Mouse (Mus musculus) cortical plate, adult 2 months (tissue): ENCODE measurements around the gene Gar1. TPM values are rescaled to one million over a fixed set of nuclear protein-coding genes. Genes with fewer than 3 reads are reported as not detected.

ENCODE experiments used
- H3K27ac ChIP-seq: fragments of 200-500 bp; 2 replicates; pipeline ENCODE4 v1.5.1; 2012; ENCODE audit warnings: low read length, control low read depth, inconsistent platforms; ENCODE audit not compliant: insufficient read depth
- H3K4me1 ChIP-seq: fragments of 200-500 bp; 2 replicates; pipeline ENCODE4 v1.6.1; 2011; ENCODE audit warnings: low read length; ENCODE audit not compliant: control insufficient read depth, insufficient read depth
- H3K4me3 ChIP-seq: fragments of 200-500 bp; 2 replicates; pipeline ENCODE4 v1.5.1; 2011; ENCODE audit warnings: mild to moderate bottlenecking, low read length, control low read depth; ENCODE audit not compliant: insufficient read depth
- CTCF ChIP-seq: fragments of 200-500 bp; IDR thresholded peaks from 2 replicates; pipeline ENCODE4 v1.5.1; 2011; ENCODE audit warnings: mild to moderate bottlenecking, control low read depth, low read length; ENCODE audit not compliant: insufficient read depth; ENCODE audit errors: extremely low read depth
- POLR2A ChIP-seq: fragments of 200-500 bp; IDR thresholded peaks from 2 replicates; pipeline ENCODE4 v1.6.1; 2011; ENCODE audit warnings: mild to moderate bottlenecking, low read length, control low read depth; ENCODE audit not compliant: insufficient read depth; ENCODE audit errors: extremely low read depth
- polyA plus RNA-seq: library from polyadenylated mRNA; depleted of rRNA; stranded (reverse); fragments of >200 nt; gene quantifications from 2 replicates; pipeline ENCODE4 v1.2.3, GENCODE M21; 2012

Gene Gar1
- polyA plus RNA-seq, 1 experiment = 51.4 TPM

DNA sequence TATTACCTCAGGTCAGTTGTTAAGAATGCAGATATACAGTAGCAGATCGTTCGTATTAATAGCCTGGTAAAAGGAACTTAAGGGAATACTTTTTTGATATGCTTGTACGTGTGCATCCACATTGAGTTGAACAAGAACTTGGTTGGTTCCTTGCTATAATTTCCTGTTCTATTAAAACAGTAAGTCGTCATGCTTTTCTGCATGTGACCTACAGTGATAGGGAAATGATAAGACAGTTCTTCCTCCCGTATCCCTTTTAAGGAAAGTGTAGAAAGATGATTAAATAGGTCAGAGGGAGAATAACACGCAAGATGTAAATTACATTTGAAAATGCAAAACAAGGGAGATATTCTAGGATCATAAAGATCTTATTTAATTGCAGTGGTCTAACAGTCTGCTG lies 5.8 kb upstream of the Gar1 start:
- Histone ChIP-seq H3K4me1 (no peaks in the 10 kb centered on the region), H3K27ac (no peak overlapping the region), H3K4me3 (no peak overlapping the region)
- TF ChIP-seq CTCF (no peak), POLR2A (no peak)

DNA sequence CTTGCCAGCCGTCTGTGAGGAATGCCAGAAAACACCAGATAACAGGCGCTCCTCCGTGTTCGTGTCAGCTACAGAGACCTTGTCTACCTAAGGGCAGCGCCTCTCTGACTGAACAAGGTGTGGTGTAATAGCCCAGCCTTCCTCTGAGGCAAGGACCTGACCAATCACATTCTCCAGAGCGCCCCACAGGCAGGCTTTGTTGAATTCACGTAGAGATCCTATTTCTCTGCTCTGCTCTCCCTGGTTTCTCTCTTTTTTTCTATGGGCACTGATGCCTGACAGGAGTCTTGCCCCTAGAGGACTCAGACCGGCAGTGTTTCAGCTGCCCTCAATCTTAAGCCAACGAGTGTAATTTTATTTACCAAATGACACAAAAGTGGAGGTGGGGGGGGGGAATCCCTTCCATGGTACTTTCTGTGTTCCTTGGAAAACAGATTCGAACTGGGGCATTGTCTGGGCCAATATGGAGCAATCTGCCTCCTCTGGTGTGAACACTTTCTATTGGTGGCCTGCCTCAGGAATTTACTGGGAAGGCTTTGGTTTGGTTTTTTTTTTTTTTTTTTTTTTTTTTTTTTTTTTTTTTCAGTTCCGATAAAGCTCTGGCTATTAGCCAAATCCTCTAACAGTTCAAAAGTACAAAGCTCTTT lies 5.0 kb upstream of the Gar1 start:
- Histone ChIP-seq H3K27ac (no peak overlapping the region), H3K4me3 (no peak overlapping the region), H3K4me1 (no peaks in the 10 kb centered on the region)
- TF ChIP-seq CTCF (no peak), POLR2A (no peak)

DNA sequence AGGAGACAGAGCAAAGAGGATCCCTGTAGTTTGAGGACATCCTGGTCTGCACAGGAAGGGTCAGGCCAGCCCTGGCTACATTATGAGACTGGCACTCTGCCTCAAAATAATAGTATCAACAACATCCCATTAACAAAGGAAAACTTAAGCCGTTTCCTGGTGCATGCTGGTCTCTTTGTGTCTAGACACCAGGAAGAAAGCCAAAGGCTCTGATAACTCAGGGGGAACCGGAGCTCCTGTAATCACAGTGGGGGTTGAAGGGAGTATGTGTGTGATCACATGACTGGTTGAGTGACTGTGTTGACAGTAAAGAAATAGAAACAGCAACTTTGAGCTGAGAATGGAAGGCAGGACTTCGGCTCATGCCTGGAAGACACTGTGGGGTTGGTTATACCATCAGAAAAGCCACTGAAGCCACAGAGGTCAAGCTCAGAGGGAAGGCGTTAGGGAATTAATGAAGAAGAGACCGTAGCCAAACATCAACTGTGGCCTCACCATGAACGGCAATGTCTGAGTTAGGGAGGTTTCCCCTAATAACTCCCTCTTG lies 4.3 kb upstream of the Gar1 start, which contains the start of gene Cfi:
TSS of gene Cfi (plus strand) at position 497 of the 547 bp plus-strand sequence.
- H3K4me3 ChIP-seq = no peak within 1 kb of the TSS
- no peaks in the 10 kb centered on the region for H3K4me1 ChIP-seq
- no peak within 1 kb of the TSS for H3K27ac ChIP-seq
- no peak for TF ChIP-seq POLR2A
- no peak for TF ChIP-seq CTCF

DNA sequence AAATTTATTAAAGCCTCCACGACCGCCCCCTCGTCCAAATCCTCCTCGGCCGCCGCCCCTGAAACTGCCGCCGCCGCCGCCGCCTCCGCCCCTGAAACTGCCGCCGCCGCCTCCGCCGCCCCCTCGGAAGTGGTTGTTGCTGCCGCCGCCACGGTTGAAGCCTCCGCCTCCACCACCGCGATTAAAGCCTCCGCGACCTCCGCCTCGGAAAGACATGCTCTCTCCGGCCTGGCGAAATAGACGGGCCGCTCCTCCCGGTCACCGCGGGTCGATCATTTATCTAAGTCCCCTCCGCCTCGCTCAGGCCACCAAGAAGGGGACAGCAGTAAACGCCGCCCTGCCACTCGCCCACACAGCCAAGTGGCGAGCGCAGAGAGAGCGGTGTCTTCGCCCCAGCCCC lies 570 bp downstream of the Gar1 start:
- peak overlapping the region; percentile 69 for H3K4me3 ChIP-seq
- 0 out of 2 replicates have a peak overlapping the region, but pooled peaks have one; percentile 6 for H3K27ac ChIP-seq
- TF ChIP-seq POLR2A (no peak), CTCF (no peak)
- H3K4me1 ChIP-seq = peaks cover 6% of the 10 kb centered on the region

DNA sequence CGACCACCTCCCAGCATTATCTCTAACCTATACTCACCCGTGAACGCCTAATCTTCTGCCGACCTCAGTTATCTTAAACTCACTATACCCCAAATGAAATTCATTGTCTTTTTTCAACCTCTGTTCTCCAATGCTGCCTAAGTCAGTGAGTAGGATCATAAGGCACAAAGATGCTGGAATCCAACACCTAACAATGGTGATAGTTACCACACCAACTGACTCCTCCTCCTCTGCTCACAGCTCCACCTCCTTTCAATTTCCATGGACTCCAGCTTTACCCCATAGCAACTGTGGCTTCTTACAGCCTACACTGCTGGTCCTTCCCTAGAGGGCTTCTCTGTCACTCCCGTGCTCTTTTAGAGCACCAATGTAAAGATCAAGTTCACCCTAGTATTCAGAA lies 3.5 kb downstream of the Gar1 start:
- Histone ChIP-seq H3K4me3 (no peak overlapping the region), H3K4me1 (peaks cover 6% of the 10 kb centered on the region), H3K27ac (no peak overlapping the region)
- no peak for TF ChIP-seq CTCF
- no peak for TF ChIP-seq POLR2A

DNA sequence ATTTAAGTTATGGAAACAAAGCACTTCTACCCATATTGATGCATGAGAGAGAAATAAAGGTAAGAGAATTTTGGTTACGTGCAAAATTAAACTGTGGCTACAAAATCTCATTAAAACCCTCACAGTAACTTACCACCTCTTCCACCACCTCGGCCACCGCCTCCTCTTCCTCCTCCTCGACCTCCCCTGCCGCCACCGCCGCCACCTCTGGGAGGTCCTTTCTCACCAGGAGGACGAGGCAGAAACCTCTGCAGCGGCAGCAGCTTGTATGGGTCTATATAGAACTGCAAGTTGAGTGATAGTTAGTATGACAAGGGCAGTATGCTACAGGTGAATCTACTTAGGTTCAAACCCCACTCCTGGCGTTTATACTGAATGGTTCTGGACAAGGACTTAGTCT lies 4.5 kb downstream of the Gar1 start:
- no peak for TF ChIP-seq CTCF
- no peak for TF ChIP-seq POLR2A
- Histone ChIP-seq H3K27ac (no peak overlapping the region), H3K4me3 (no peak overlapping the region), H3K4me1 (peaks cover 6% of the 10 kb centered on the region)

DNA sequence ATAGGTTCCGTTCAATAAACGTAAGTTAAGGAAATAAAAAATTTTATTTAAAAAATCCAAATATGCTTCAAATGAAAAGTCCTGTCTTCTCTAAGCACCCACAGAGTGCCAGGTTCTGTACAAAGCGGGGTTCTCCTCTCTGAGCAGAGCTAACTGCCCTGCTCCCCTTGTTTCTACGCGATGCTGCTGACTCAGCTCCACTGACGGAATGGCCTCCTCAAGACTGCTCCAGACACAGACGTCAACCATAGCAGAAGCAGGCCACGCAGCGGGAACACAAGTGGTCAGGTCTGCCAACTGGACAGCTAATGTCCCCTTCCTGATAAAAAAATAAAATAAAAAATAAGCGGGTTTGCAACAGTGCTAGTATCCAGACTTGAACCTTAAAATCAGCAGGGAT lies 6.3 kb downstream of the Gar1 start:
- no peak for TF ChIP-seq POLR2A
- no peak for TF ChIP-seq CTCF
- peaks cover 6% of the 10 kb centered on the region for H3K4me1 ChIP-seq
- no peak overlapping the region for H3K4me3 ChIP-seq
- H3K27ac ChIP-seq = no peak overlapping the region

DNA sequence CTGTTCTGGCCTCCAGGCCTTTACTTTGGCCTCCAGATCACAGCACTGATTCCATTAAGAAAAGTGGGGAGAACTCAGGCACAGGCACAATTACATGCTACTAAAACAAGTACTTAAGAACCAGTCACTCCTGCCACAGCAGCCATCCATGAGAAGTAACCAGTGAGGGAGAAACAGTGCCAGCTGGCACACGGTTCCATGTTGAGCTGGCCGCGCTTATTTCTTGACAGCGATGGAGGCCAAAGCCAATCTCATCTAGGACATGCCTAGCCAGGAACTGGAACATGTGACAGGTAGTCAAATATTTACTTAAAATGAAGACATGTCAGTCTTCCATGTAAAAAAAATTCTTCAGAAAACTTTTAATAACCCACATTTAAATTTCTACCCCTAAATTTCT lies 7.0 kb downstream of the Gar1 start:
- H3K4me1 ChIP-seq = peaks cover 3% of the 10 kb centered on the region
- TF ChIP-seq CTCF = no peak
- no peak for TF ChIP-seq POLR2A
- H3K4me3 ChIP-seq = no peak overlapping the region
- H3K27ac ChIP-seq = no peak overlapping the region

DNA sequence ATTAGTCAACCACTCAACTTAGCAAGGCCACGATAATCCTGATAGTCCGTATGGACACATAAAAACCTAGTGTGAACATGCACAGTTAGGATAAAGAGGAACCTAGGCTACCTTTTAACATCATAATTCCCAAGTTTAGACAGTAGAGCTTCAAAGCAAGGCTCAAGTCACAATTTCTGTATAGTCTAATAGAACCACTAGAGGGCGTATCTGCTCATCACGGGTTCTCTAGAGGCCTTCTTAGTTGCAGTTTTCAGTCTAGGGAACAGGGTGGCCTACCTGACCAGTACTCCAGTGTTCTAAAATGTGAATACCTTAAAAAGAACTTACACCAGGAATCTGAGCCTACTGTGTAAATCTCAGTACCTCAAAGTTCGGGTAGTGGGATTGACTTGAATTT lies 7.9 kb downstream of the Gar1 start:
- no peak overlapping the region for H3K27ac ChIP-seq
- TF ChIP-seq CTCF = peak; percentile 31
- TF ChIP-seq POLR2A = no peak
- no peak overlapping the region for H3K4me3 ChIP-seq
- peaks cover under 1% of the 10 kb centered on the region; the same call in 1 of the 2 replicates for H3K4me1 ChIP-seq

DNA sequence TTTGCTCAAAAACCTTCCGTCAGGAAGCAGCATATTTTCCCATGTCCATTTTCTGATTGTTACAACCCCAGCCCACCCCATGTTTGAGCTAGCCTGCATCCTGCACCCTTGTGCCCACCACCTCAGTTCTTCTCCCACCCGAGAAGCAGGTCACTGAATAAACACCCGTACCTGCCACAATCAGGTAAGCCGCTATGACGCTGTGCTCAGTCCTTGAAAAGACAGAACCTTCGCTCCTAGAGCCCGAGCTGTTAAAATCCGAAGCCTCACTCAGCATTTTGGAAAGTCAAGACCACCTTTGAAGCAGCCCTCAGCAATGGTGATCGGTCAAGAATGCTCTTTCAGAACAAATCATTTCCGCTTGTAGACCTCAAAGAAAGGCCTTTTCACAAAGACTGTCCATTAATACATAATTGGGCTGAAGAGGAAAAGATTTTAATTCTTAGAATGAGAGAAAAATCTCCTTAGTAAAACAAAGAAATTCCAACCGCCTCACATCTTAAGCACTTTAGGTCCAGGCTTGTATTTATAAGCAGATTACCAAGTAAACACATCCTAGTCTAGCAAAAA lies 8.9 kb downstream of the Gar1 start, which contains the start of gene Rrh:
TSS of gene Rrh (minus strand) at position 382 of the 570 bp plus-strand sequence.
- no peak for TF ChIP-seq CTCF
- no peak for TF ChIP-seq POLR2A
- H3K4me3 ChIP-seq = no peak within 1 kb of the TSS
- no peak within 1 kb of the TSS for H3K27ac ChIP-seq
- no peaks in the 10 kb centered on the region for H3K4me1 ChIP-seq
